Mouse (Mus musculus) right cerebral cortex, adult 2 months (tissue): Measurements from ENCODE around the gene Zfp273.
A peak's percentile ranks its signal among the peaks of the same experiment; 100 is the strongest.
"Not testable (repeated sequence)": the region's sequence is repeated elsewhere in the genome, so short reads cannot be mapped to it uniquely, and the experiment has no call there.

ENCODE experiments used
- DNase-seq, 2 experiments: peaks; one replicate each; pipeline ENCODE4 v3.0.0; 2021 to 2022; ENCODE audit warnings: low spot score in 2 of 2

Gene Zfp273

DNA sequence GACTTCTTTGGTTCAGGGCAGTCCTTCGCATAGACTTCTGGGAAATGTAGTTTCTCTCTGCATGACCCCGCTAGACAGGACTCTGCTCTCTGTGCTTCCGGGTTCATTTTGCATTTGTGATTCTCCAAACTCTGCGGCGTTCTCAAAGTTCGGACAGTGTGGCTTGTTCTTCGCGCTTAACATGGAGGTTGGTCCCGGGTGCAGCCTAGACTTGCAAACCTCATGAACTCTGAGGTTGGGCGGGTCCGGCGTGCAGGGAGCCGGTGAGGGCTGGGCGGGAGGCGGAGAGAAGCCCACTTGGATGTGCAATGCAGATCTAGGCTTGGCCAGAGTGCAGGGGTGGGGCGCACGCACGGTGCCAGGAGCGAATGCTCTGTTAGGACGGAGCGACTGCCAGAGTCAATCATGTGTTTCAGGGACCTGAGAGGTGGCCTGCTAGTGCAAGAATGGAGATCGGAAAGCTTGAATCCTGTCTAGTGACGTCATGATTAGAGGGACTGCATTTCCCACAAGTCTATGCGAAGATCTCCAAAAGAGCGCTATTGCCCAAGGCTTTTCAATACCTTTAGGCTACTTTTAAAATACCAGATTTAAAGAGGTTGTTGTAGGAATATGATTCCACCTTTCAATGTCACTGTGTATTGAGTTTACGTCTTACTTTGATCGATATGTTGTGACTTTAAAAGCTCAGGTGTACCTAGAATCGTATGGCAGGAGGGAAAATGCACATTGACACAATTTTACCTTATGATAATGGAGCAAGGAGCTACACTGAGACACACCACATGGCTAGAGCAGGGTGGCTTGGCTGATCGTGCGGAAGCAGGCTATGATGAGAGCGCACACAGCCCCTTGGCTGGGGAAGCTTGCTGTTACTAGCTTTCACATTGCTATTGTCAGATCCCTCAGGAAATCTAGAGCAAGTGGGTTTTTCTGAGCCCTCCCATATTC lies at the start of gene Zfp273:
Zfp273 (plus strand) TSS at position 31 of the 951 bp plus-strand sequence.
- peak; percentile 76 to 81 for DNase-seq

GRCm38 (mm10) chr13:67779265-67780221 lies 34.0 kb upstream of the Zfp273 start, which contains the start of gene Zfp493:
Gene Zfp493 (plus strand): TSS chr13:67779693.
- DNase-seq = peak; percentile 71 to 80

- DNase-seq = no peak
Measured at GRCm38 (mm10) chr13:67791921-67792455, 21.6 kb upstream of the Zfp273 start.

- DNase-seq = no peak
Measured at GRCm38 (mm10) chr13:67798618-67799017, 14.9 kb upstream of the Zfp273 start.

- not testable (repeated sequence) for DNase-seq
Measured at GRCm38 (mm10) chr13:67799151-67799550, 14.4 kb upstream of the Zfp273 start.

- DNase-seq = no peak
Measured at GRCm38 (mm10) chr13:67811651-67812210, 1.8 kb upstream of the Zfp273 start.

DNA sequence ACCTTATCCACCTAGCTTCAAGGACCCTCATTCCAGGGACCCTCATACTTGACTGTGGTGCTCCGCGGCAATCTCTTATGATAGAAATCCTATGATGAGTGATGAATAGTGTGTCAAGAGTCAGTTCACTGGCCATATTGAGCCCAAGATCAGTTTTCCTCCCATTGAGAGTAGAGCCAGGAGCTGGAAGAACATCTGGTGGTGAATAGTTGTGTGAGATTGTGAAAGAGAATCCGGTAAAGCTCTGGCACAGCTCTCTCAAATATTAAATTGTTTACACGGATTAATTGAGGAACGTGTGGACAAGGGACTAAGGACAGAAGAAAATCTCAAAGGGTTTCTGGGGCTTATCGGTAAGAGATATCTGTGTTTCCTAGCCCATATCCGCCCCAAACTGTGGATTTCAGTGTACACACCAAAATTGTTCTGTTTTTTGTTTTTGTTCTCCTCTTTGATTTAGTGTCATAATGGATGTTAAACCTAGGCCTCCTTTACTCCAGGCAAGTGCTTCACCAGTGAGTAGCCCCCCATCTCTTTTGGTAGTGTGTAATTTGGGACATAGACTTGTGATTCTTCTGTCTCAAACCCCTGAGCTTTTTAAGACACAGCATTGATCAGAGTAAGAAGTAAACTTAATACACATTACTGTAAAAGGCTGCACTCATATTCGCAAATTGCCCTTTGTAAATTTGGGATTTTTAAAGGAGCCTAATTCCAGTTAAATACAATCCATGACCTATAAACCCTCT lies 405 bp upstream of the Zfp273 start:
- DNase-seq = no peak

GRCm38 (mm10) chr13:67818636-67819035 lies 5.1 kb downstream of the Zfp273 start:
- DNase-seq = no peak

DNA sequence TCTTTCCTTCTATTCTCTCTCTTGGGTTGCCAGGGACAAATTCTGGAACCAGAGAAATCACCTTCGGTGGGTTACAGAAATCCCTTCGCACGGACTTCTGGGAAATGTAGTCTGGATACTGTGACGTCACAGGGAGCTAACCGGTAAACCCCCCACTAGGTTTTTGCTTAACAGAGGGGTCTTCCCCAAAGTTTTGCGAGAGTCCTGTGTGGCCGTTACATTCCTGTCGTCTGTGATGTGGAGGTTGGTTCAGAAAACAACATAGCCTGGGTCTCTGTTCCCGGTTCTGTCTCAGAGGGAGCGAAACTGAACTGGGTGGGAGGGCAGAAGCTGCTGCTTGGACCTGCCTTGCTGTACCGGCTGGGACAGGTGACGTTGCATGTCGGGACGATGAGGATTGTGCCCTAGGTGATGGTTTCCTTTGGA lies 17.4 kb downstream of the Zfp273 start, which contains the start of gene Gm10037:
Gm10037 (plus strand) TSS at position 196 of the 426 bp plus-strand sequence.
- DNase-seq = peak; percentile 67 to 83

DNA sequence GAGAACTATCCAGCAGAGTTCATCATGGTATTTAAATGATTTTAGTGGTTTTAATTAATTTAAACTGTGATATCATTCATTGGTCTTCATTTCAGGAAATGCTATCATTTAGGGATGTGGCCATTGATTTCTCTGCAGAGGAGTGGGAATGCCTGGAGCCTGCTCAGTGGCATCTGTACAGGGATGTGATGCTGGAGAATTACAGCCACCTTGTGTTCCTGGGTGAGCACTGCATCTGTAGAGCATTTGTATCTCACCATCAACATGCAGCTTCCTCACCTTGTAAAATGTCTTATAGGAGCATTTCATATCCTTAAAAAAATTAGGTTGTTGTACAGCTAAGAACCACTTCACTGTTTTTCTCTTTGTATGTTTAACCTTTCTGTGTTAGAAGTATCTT lies 19.6 kb downstream of the Zfp273 start:
- DNase-seq = not testable (repeated sequence)

DNA sequence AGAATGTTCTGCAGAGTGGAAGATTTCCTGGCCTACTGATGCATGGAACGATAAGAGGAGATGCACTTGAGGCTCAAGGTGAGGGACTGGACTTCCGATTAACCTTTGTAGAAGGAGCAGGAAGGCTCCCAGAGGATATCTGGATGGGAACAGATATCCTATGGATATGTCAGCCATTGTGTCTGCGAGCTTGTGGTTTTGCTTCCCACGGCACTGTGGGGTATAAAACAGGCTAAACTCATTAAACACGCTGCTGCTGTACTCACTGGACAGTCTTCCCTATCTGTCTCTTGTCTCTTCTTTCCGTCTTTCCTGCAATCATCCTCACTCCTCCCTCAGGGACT lies 30.2 kb downstream of the Zfp273 start:
- no peak for DNase-seq

GRCm38 (mm10) chr13:67844119-67844852 lies 30.7 kb downstream of the Zfp273 start:
- DNase-seq = peak; percentile 59 to 64

DNA sequence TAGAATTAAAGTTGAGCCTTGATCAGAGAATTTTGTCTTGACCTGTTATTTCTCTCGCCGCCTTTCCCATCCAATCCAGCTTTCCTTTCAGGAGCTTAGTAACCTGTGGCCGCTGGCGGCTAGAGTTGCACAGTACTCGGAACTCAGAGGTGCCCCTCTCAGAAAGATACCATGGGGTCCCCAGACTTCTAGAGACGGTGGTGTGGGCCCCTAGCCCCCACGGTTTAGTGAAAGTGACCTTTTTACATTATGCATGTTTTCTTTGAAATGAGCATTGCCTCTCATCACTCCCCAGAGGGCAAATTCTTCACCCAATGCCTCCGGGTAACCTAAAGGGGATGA lies 31.3 kb downstream of the Zfp273 start:
- DNase-seq = peak in 1 of 2 experiments; percentile 7

GRCm38 (mm10) chr13:67850361-67850760 lies 36.8 kb downstream of the Zfp273 start:
- no peak for DNase-seq

DNA sequence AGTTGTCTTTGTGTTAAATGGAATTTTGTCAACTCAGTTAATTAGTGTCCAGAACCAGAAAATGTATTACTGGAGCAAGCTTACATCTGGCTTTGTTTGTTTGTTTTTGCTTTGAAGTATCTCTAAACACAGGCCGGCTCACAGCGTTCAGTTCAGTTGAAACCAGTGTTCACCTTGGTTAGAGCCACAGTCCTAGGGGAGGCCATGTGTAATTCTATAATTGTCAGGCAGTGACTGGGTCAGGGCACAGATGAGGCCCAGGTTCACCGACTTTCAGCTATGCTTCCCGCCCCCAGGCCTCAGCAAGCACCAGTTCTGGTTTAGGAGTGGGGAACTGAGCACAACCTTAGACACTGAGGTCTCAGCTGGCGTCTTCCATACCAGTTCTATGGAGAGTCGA lies 39.6 kb downstream of the Zfp273 start:
- DNase-seq = no peak

DNA sequence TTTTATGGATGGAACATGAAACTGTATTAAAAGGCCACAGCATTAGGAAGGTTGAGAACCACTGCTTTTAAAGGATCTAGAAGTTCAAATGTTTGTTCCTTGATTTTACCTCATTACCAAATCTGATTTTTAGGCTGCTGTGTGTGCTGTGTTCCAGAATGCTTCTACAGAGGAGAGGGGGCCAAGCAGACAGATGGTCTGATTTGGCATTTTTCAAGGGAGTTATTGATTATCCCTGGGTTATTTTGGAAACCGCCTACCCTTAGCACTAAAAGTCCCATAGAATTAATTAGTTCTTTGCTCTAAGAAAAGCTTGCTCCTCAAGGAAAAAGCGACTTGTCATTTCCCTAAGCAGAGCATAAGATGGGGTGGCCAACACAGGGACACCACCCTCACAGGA lies 40.4 kb downstream of the Zfp273 start:
- DNase-seq = no peak

GRCm38 (mm10) chr13:67857317-67857716 lies 43.8 kb downstream of the Zfp273 start:
- DNase-seq = no peak

- DNase-seq = peak in 1 of 2 experiments; percentile 13
Measured at GRCm38 (mm10) chr13:67862508-67862907, 49.0 kb downstream of the Zfp273 start.

- no peak for DNase-seq
Measured at GRCm38 (mm10) chr13:67863026-67863425, 49.5 kb downstream of the Zfp273 start, which contains the start of gene BC048507. Gene BC048507 (plus strand): TSS chr13:67863326.

DNA sequence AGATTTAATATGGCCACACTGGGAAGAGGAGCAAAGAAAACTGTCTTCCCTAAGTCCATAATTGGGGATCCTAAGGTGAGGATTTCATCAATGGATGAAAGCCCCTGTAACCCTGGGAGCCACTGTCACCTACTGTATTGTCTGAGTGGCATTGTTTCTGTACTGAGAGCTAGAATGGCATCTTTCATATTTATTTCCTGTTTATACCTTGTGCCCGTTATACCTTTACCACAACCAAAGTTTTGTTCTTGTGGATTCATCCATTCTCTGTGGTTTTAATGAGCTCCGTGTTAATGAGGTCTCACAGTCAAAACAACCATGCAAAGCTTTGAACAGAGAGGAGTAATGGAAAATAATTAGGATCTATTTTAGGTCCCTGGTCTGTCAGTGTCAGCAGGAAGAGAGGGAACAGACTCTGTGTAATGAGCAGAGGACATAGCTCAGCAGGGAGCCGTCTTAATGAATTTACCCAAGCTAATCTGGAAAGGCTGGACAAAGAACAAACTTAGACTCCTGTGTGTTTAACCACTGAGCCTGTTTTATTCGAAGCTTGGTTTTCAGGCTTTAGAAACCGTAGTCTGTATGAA lies 51.3 kb downstream of the Zfp273 start:
- DNase-seq = no peak
